Mouse (Mus musculus) embryonic facial prominence, embryonic 14.5 days (tissue): ENCODE results near the gene Kdm5b. TPM values are rescaled to one million over a fixed set of nuclear protein-coding genes. Genes with fewer than 3 reads are reported as not detected.

Experiments used
- ATAC-seq: fragments of 200-750 bp; cut with Nextera tagmentation; 2 replicates; pipeline ENCODE4 v1.8.0; 2017; ENCODE audit warnings: low read depth, moderate number of reproducible peaks, moderate TSS enrichment
- DNase-seq: peaks from one replicate; pipeline ENCODE4 v3.0.0-alpha.2; 2015; ENCODE audit warnings: low spot score
- H3K27ac ChIP-seq: fragments of 300-500 bp; sonication (generic); replicated peaks from 2 replicates; pipeline ENCODE4 v1.5.1; 2014; ENCODE audit warnings: low read depth, mild to moderate bottlenecking, low read length, moderate library complexity
- H3K27me3 ChIP-seq: fragments of 300-500 bp; sonication (generic); replicated peaks from 2 replicates; pipeline ENCODE4 v1.6.1; 2014; ENCODE audit warnings: low read length; ENCODE audit not compliant: control insufficient read depth, insufficient read depth
- H3K36me3 ChIP-seq: fragments of 300-500 bp; sonication (generic); 2 replicates; pipeline ENCODE4 v1.6.1; 2014; ENCODE audit warnings: low read length, mixed read lengths; ENCODE audit not compliant: control insufficient read depth, insufficient read depth
- H3K4me1 ChIP-seq: fragments of 300-500 bp; sonication (generic); 2 replicates; pipeline ENCODE4 v1.6.1; 2014; ENCODE audit warnings: antibody characterized with exemption, low read length; ENCODE audit not compliant: control insufficient read depth, insufficient read depth
- H3K4me2 ChIP-seq: fragments of 300-500 bp; sonication (generic); 2 replicates; pipeline ENCODE4 v1.6.1; 2014; ENCODE audit warnings: low read depth, mild to moderate bottlenecking, low read length, moderate library complexity, mixed read lengths
- H3K4me3 ChIP-seq: fragments of 300-500 bp; sonication (generic); 2 replicates; pipeline ENCODE4 v1.5.1; 2014; ENCODE audit warnings: low read depth, mild to moderate bottlenecking, low read length
- H3K9ac ChIP-seq: fragments of 300-500 bp; sonication (generic); 2 replicates; pipeline ENCODE4 v1.6.1; 2014; ENCODE audit warnings: low read depth, mild to moderate bottlenecking, low read length, moderate library complexity, mixed read lengths
- H3K9me3 ChIP-seq: fragments of 300-500 bp; sonication (generic); 2 replicates; pipeline ENCODE4 v1.6.1; 2016; ENCODE audit warnings: low read length; ENCODE audit not compliant: control insufficient read depth
- WGBS: fragments of 180-500 bp; shearing (Covaris S2); extraction: QIAGEN DNeasy Blood & Tissue Kit; methylation state at CpG from one replicate; pipeline ENCODE4 v1.1.7; 2014; 5-methylcytosine and 5-hydroxymethylcytosine counted together
- polyA plus RNA-seq: library from polyadenylated mRNA; unstranded; fragments of >200 nt; fragmentation: Nextera tagmentation; extraction: Ambion mirVana; gene quantifications from 2 replicates; pipeline ENCODE4 v1.2.1, GENCODE M21; 2014

Kdm5b gene
- polyA plus RNA-seq, 1 experiment from 2014 or later = 63.0 TPM

- no peak for DNase-seq
- Histone ChIP-seq H3K9me3 (no peaks in the 10 kb centered on the region), H3K4me2 (no peak overlapping the region), H3K9ac (no peak overlapping the region), H3K4me3 (no peak overlapping the region), H3K36me3 (peaks cover 92% of the 10 kb centered on the region), H3K27ac (no peak overlapping the region), H3K4me1 (no peaks in the 10 kb centered on the region), H3K27me3 (no peaks in the 10 kb centered on the region)
- no peak for ATAC-seq
- WGBS = 87% methylated on average over 2 of the region's 2 CpGs
Observed at GRCm38 (mm10) chr1:134614988-134615387, 55.0 kb downstream of the Kdm5b start.

GRCm38 (mm10) chr1:134617656-134618055 lies 57.7 kb downstream of the Kdm5b start:
- Histone ChIP-seq H3K9ac (no peak overlapping the region), H3K4me1 (no peaks in the 10 kb centered on the region), H3K4me3 (no peak overlapping the region), H3K36me3 (peaks cover 94% of the 10 kb centered on the region), H3K9me3 (no peaks in the 10 kb centered on the region), H3K4me2 (no peak overlapping the region), H3K27ac (no peak overlapping the region), H3K27me3 (no peaks in the 10 kb centered on the region)
- DNase-seq (no peak), ATAC-seq (no peak)
- WGBS = 88% methylated on average over 9 of the region's 9 CpGs

- no peaks in the 10 kb centered on the region for H3K9me3 ChIP-seq
- H3K27ac ChIP-seq = no peak overlapping the region
- 93% methylated on average over 4 of the region's 4 CpGs for WGBS
- DNase-seq (no peak), ATAC-seq (no peak)
- H3K4me2 ChIP-seq = no peak overlapping the region
- no peaks in the 10 kb centered on the region for H3K27me3 ChIP-seq
- no peak overlapping the region for H3K4me3 ChIP-seq
- peaks cover 99% of the 10 kb centered on the region for H3K36me3 ChIP-seq
- H3K9ac ChIP-seq = no peak overlapping the region
- no peaks in the 10 kb centered on the region for H3K4me1 ChIP-seq
Observed at GRCm38 (mm10) chr1:134625325-134625724, 65.4 kb downstream of the Kdm5b start.

- no peak overlapping the region for H3K4me3 ChIP-seq
- H3K4me2 ChIP-seq = no peak overlapping the region
- 95% methylated on average over 10 of the region's 10 CpGs for WGBS
- no peak overlapping the region for H3K27ac ChIP-seq
- no peak for DNase-seq
- peaks cover 100% of the 10 kb centered on the region for H3K36me3 ChIP-seq
- no peaks in the 10 kb centered on the region for H3K9me3 ChIP-seq
- no peaks in the 10 kb centered on the region for H3K4me1 ChIP-seq
- no peaks in the 10 kb centered on the region for H3K27me3 ChIP-seq
- ATAC-seq = no peak
- H3K9ac ChIP-seq = no peak overlapping the region
Observed at GRCm38 (mm10) chr1:134629455-134629854, 69.5 kb downstream of the Kdm5b start.

- Histone ChIP-seq H3K4me1 (no peaks in the 10 kb centered on the region), H3K27me3 (no peaks in the 10 kb centered on the region), H3K9me3 (no peaks in the 10 kb centered on the region), H3K36me3 (peaks cover 55% of the 10 kb centered on the region), H3K27ac (no peak overlapping the region), H3K9ac (no peak overlapping the region), H3K4me2 (no peak overlapping the region), H3K4me3 (no peak overlapping the region)
- no peak for DNase-seq
- 74% methylated on average over 7 of the region's 7 CpGs for WGBS
- no peak for ATAC-seq
Observed at GRCm38 (mm10) chr1:134634296-134634695, 74.3 kb downstream of the Kdm5b start.

- peaks cover 35% of the 10 kb centered on the region for H3K36me3 ChIP-seq
- ATAC-seq = peak; percentile 7; the same call in 1 of the 2 replicates
- no peaks in the 10 kb centered on the region for H3K27me3 ChIP-seq
- DNase-seq = no peak
- H3K27ac ChIP-seq = no peak overlapping the region
- 65% methylated on average over 3 of the region's 3 CpGs for WGBS
- H3K9me3 ChIP-seq = no peaks in the 10 kb centered on the region
- no peak overlapping the region for H3K4me2 ChIP-seq
- H3K4me1 ChIP-seq = no peaks in the 10 kb centered on the region
- no peak overlapping the region for H3K4me3 ChIP-seq
- H3K9ac ChIP-seq = no peak overlapping the region
Observed at GRCm38 (mm10) chr1:134636245-134636644, 76.3 kb downstream of the Kdm5b start.

GRCm38 (mm10) chr1:134636684-134637083 lies 76.7 kb downstream of the Kdm5b start:
- Histone ChIP-seq H3K36me3 (peaks cover 32% of the 10 kb centered on the region), H3K4me1 (no peaks in the 10 kb centered on the region), H3K27ac (no peak overlapping the region), H3K9ac (no peak overlapping the region), H3K4me2 (no peak overlapping the region), H3K27me3 (no peaks in the 10 kb centered on the region), H3K9me3 (no peaks in the 10 kb centered on the region), H3K4me3 (no peak overlapping the region)
- DNase-seq = peak; percentile 38
- WGBS = 14% methylated on average over 3 of the region's 3 CpGs
- ATAC-seq = peak; percentile 27; the same call in 1 of the 2 replicates

- WGBS = 31% methylated on average over 3 of the region's 3 CpGs
Observed at GRCm38 (mm10) chr1:134638041-134638440, 78.1 kb downstream of the Kdm5b start.

GRCm38 (mm10) chr1:134638522-134638921 lies 78.6 kb downstream of the Kdm5b start:
- Histone ChIP-seq H3K9me3 (no peaks in the 10 kb centered on the region), H3K27me3 (no peaks in the 10 kb centered on the region; the same call in 1 of the 2 replicates), H3K36me3 (peaks cover 13% of the 10 kb centered on the region), H3K4me2 (no peak overlapping the region), H3K4me1 (no peaks in the 10 kb centered on the region), H3K9ac (no peak overlapping the region), H3K4me3 (no peak overlapping the region), H3K27ac (no peak overlapping the region)
- DNase-seq (peak; percentile 71), ATAC-seq (no peak)
- WGBS = 27% methylated on average over 7 of the region's 7 CpGs

More at GRCm38 (mm10) chr1:134638041-134638440, 78.1 kb downstream of the Kdm5b start:
- Histone ChIP-seq H3K27ac (no peak overlapping the region), H3K4me2 (no peak overlapping the region), H3K27me3 (no peaks in the 10 kb centered on the region; the same call in 1 of the 2 replicates), H3K4me3 (no peak overlapping the region), H3K4me1 (no peaks in the 10 kb centered on the region), H3K36me3 (peaks cover 18% of the 10 kb centered on the region), H3K9ac (no peak overlapping the region), H3K9me3 (no peaks in the 10 kb centered on the region)
- DNase-seq (peak; percentile 23), ATAC-seq (no peak)
